ENCODE assay signal across 9 mouse cellular contexts in genomic region chr11:101680634-101681325, GRCm38 (mm10). TPM values are rescaled to one million over a fixed set of nuclear protein-coding genes. Genes with fewer than 3 reads are reported as not detected.
DNase-seq lines count a peak whose midpoint lies in the region; ATAC-seq lines count a peak whose summit lies in the region.
"Had no signal": no experiment of that assay in that cellular context is flagged by ENCODE, and none has a peak within 500 bp of the region (broad histone marks: within the 10 kb centered on the region; RNA-seq: fewer than 3 reads in every experiment).

No protein-coding gene starts in this region.

- 0 out of 2 replicates have a peak overlapping the region, but pooled peaks have one; percentile 21 for H3K9ac ChIP-seq in embryonic facial prominence, embryonic 13.5 days
- no peak overlapping the region for H3K9ac ChIP-seq in hindbrain, embryonic 13.5 days
- H3K9ac ChIP-seq: liver, embryonic 15.5 days had no signal

- no peak overlapping the region for H3K4me3 ChIP-seq in embryonic facial prominence, embryonic 13.5 days
- no peak overlapping the region for H3K4me3 ChIP-seq in hindbrain, embryonic 13.5 days
- H3K4me3 ChIP-seq: liver, embryonic 15.5 days had no signal

- WGBS in embryonic facial prominence, embryonic 13.5 days: 24% methylated on average over 3 of the region's 3 CpGs
- WGBS in hindbrain, embryonic 13.5 days: 50% methylated on average over 3 of the region's 3 CpGs

- peak; percentile 89 for DNase-seq in heart, adult 11 months
- no peak for DNase-seq in heart, adult 9 months (ENCODE audit: low spot score in 2 of 2)
- peak; percentile 31 for DNase-seq in kidney, postnatal 10 days
- DNase-seq in kidney, adult 8-10 months: no peak
- no peak for DNase-seq in layer of hippocampus, postnatal 25 days (ENCODE audit: extremely low spot score in 1 of 2, low spot score in 1 of 2)
- no peak for DNase-seq in urinary bladder, postnatal 14 days (ENCODE audit: low spot score)

- peaks cover 8% of the 10 kb centered on the region for H3K4me1 ChIP-seq in embryonic facial prominence, embryonic 13.5 days
- peaks cover 8% of the 10 kb centered on the region for H3K4me1 ChIP-seq in hindbrain, embryonic 13.5 days (replicated peaks)
- H3K4me1 ChIP-seq: liver, embryonic 15.5 days had no signal

- no peak overlapping the region for H3K27ac ChIP-seq in embryonic facial prominence, embryonic 13.5 days
- H3K27ac ChIP-seq in hindbrain, embryonic 13.5 days: peak overlapping the region; percentile 75
- H3K27ac ChIP-seq: liver, embryonic 15.5 days had no signal

- H3K36me3 ChIP-seq in embryonic facial prominence, embryonic 13.5 days: no peaks in the 10 kb centered on the region
- H3K36me3 ChIP-seq in hindbrain, embryonic 13.5 days: no peaks in the 10 kb centered on the region
- H3K36me3 ChIP-seq: liver, embryonic 15.5 days had no signal

- no peaks in the 10 kb centered on the region for H3K27me3 ChIP-seq in embryonic facial prominence, embryonic 13.5 days
- no peaks in the 10 kb centered on the region for H3K27me3 ChIP-seq in hindbrain, embryonic 13.5 days
- H3K27me3 ChIP-seq: liver, embryonic 15.5 days had no signal

- H3K4me2 ChIP-seq in embryonic facial prominence, embryonic 13.5 days: no peak overlapping the region
- no peak overlapping the region for H3K4me2 ChIP-seq in hindbrain, embryonic 13.5 days
- H3K4me2 ChIP-seq: liver, embryonic 15.5 days had no signal

- no peak for ATAC-seq in embryonic facial prominence, embryonic 13.5 days (ENCODE audit: insufficient number of reproducible peaks, insufficient read depth, low FRiP score, low TSS enrichment, low read depth)
- no peak for ATAC-seq in hindbrain, embryonic 13.5 days (ENCODE audit: low FRiP score)

- H3K9me3 ChIP-seq in embryonic facial prominence, embryonic 13.5 days: no peaks in the 10 kb centered on the region
- no peaks in the 10 kb centered on the region for H3K9me3 ChIP-seq in hindbrain, embryonic 13.5 days
- H3K9me3 ChIP-seq: liver, embryonic 15.5 days had no signal

RNA-seq across cellular contexts. Expression of gene Arl4d, which starts 15.4 kb away (rescaled TPM):
- 3.3 and 3.4 TPM in 2 replicates for polyA plus RNA-seq in embryonic facial prominence, embryonic 13.5 days (2015; fragmentation: Nextera tagmentation; extraction: Ambion mirVana)
- 8.0 and 10.7 TPM in 2 replicates for polyA plus RNA-seq in hindbrain, embryonic 13.5 days (2015; fragmentation: Nextera tagmentation; extraction: Ambion mirVana)
- total RNA-seq in layer of hippocampus, postnatal 25 days (2021): 10 to 100 TPM; 10.4 to 11.9 TPM

RNA-seq across cellular contexts. Expression of gene Dhx8, which starts 51.9 kb away (rescaled TPM):
- polyA plus RNA-seq in embryonic facial prominence, embryonic 13.5 days (2015; fragmentation: Nextera tagmentation; extraction: Ambion mirVana): 45.0 and 49.0 TPM in 2 replicates
- 35.1 and 39.7 TPM in 2 replicates for polyA plus RNA-seq in hindbrain, embryonic 13.5 days (2015; fragmentation: Nextera tagmentation; extraction: Ambion mirVana)
- total RNA-seq in layer of hippocampus, postnatal 25 days (2021): 10 to 100 TPM; 34.3 to 37.2 TPM

RNA-seq across cellular contexts. Expression of gene Rdm1, which starts 53.8 kb away (rescaled TPM):
- 55.5 and 63.7 TPM in 2 replicates for polyA plus RNA-seq in embryonic facial prominence, embryonic 13.5 days (2015; fragmentation: Nextera tagmentation; extraction: Ambion mirVana)
- 15.5 and 18.9 TPM in 2 replicates for polyA plus RNA-seq in hindbrain, embryonic 13.5 days (2015; fragmentation: Nextera tagmentation; extraction: Ambion mirVana)
- 1 to 10 TPM; 8.1 to 8.2 TPM for total RNA-seq in layer of hippocampus, postnatal 25 days (2021)

Comparison
In these comparisons a context has a peak if more than half of its experiments do, and no peak if none do; other contexts are left out.
1. DNase-seq: peak in heart, adult 11 months (single experiment) and kidney, postnatal 10 days (single experiment); none in heart, adult 9 months (0 of 2), kidney, adult 8-10 months (0 of 2), layer of hippocampus, postnatal 25 days (0 of 2) and urinary bladder, postnatal 14 days (single experiment).